Mouse (Mus musculus) midbrain, embryonic 11.5 days (tissue): Measurements from ENCODE around the gene Mark3. TPM values are rescaled to one million over a fixed set of nuclear protein-coding genes. Genes with fewer than 3 reads are reported as not detected.

Experiments used
- ATAC-seq: fragments of 200-750 bp; cut with Nextera tagmentation; 2 replicates; pipeline ENCODE4 v1.8.0; 2017; ENCODE audit warnings: moderate TSS enrichment, moderate library complexity; ENCODE audit not compliant: low FRiP score
- DNase-seq: peaks from one replicate; pipeline ENCODE4 v3.0.0; 2015; ENCODE audit warnings: low spot score; ENCODE audit errors: missing footprints
- H3K27ac ChIP-seq: fragments of 300-500 bp; sonication (generic); 2 replicates; pipeline ENCODE4 v1.5.1; 2014; ENCODE audit warnings: low read depth, low read length
- H3K27me3 ChIP-seq: fragments of 300-500 bp; sonication (generic); 2 replicates; pipeline ENCODE4 v1.6.1; 2014; ENCODE audit warnings: mild to moderate bottlenecking, low read length, moderate library complexity, mixed read lengths; ENCODE audit not compliant: control insufficient read depth, insufficient read depth
- H3K36me3 ChIP-seq: fragments of 300-500 bp; sonication (generic); 2 replicates; pipeline ENCODE4 v1.6.1; 2014; ENCODE audit warnings: mild to moderate bottlenecking, low read length, moderate library complexity, mixed read lengths; ENCODE audit not compliant: control insufficient read depth, insufficient read depth
- H3K4me1 ChIP-seq: fragments of 300-500 bp; sonication (generic); 2 replicates; pipeline ENCODE4 v1.6.1; 2014; ENCODE audit warnings: low read length; ENCODE audit not compliant: control insufficient read depth, insufficient read depth
- H3K4me2 ChIP-seq: fragments of 300-500 bp; sonication (generic); 2 replicates; pipeline ENCODE4 v1.6.1; 2014; ENCODE audit warnings: mild to moderate bottlenecking, moderate library complexity
- H3K4me3 ChIP-seq: fragments of 300-500 bp; sonication (generic); 2 replicates; pipeline ENCODE4 v1.5.1; 2014; ENCODE audit warnings: low read depth, low read length
- H3K9ac ChIP-seq: fragments of 300-500 bp; sonication (generic); 2 replicates; pipeline ENCODE4 v1.6.1; 2014; ENCODE audit warnings: low read length
- H3K9me3 ChIP-seq: fragments of 300-500 bp; sonication (generic); 2 replicates; pipeline ENCODE4 v1.6.1; 2016; ENCODE audit warnings: low read length; ENCODE audit not compliant: control insufficient read depth
- WGBS: fragments of 180-500 bp; shearing (Covaris S2); extraction: QIAGEN DNeasy Blood & Tissue Kit; methylation state at CpG from one replicate; pipeline ENCODE4 v1.1.7; 2014; 5-methylcytosine and 5-hydroxymethylcytosine counted together
- polyA plus RNA-seq: library from polyadenylated mRNA; unstranded; fragments of >200 nt; fragmentation: Nextera tagmentation; extraction: Ambion mirVana; gene quantifications from 2 replicates; pipeline ENCODE4 v1.2.1, GENCODE M21; 2014

Mark3 gene
- polyA plus RNA-seq, 1 experiment from 2014 or later: 73.7 TPM

- Histone ChIP-seq H3K4me2 (no peak overlapping the region), H3K27me3 (no peaks in the 10 kb centered on the region), H3K27ac (no peak overlapping the region), H3K4me3 (no peak overlapping the region), H3K9me3 (no peaks in the 10 kb centered on the region), H3K9ac (no peak overlapping the region), H3K36me3 (peaks cover 7% of the 10 kb centered on the region; the same call in 1 of the 2 replicates), H3K4me1 (peaks cover 16% of the 10 kb centered on the region)
- ATAC-seq: no peak
- DNase-seq: no peak
- WGBS: 96% methylated on average over 13 of the region's 13 CpGs
Observed at GRCm38 (mm10) chr12:111680661-111681060, 106.3 kb downstream of the Mark3 start.

- DNase-seq (no peak), ATAC-seq (no peak)
- Histone ChIP-seq H3K9me3 (no peaks in the 10 kb centered on the region), H3K27me3 (no peaks in the 10 kb centered on the region), H3K9ac (no peak overlapping the region), H3K4me3 (no peak overlapping the region), H3K4me2 (no peak overlapping the region), H3K36me3 (peaks cover 7% of the 10 kb centered on the region; the same call in 1 of the 2 replicates), H3K4me1 (peaks cover 16% of the 10 kb centered on the region), H3K27ac (no peak overlapping the region)
- WGBS: 85% methylated on average over 8 of the region's 8 CpGs
Observed at GRCm38 (mm10) chr12:111681305-111681704, 107.0 kb downstream of the Mark3 start.

GRCm38 (mm10) chr12:111682003-111682402 is 107.7 kb downstream of the Mark3 start:
- DNase-seq (no peak), ATAC-seq (no peak)
- Histone ChIP-seq H3K4me1 (peaks cover 21% of the 10 kb centered on the region), H3K4me3 (no peak overlapping the region), H3K27me3 (no peaks in the 10 kb centered on the region), H3K9me3 (no peaks in the 10 kb centered on the region), H3K36me3 (peaks cover 7% of the 10 kb centered on the region; the same call in 1 of the 2 replicates), H3K9ac (no peak overlapping the region), H3K27ac (no peak overlapping the region), H3K4me2 (no peak overlapping the region)
- 92% methylated on average over 5 of the region's 5 CpGs for WGBS

GRCm38 (mm10) chr12:111682806-111683205 is 108.5 kb downstream of the Mark3 start:
- Histone ChIP-seq H3K9ac (no peak overlapping the region), H3K4me2 (no peak overlapping the region), H3K9me3 (no peaks in the 10 kb centered on the region), H3K27me3 (no peaks in the 10 kb centered on the region), H3K4me3 (no peak overlapping the region), H3K36me3 (peaks cover 7% of the 10 kb centered on the region; the same call in 1 of the 2 replicates), H3K27ac (no peak overlapping the region), H3K4me1 (peaks cover 22% of the 10 kb centered on the region)
- WGBS: 58% methylated on average over 5 of the region's 5 CpGs
- no peak for DNase-seq
- no peak for ATAC-seq

- no peaks in the 10 kb centered on the region for H3K27me3 ChIP-seq
- H3K9ac ChIP-seq: peak overlapping the region; percentile 41; the same call in 1 of the 2 replicates
- peaks cover 3% of the 10 kb centered on the region; the same call in 1 of the 2 replicates for H3K36me3 ChIP-seq
- DNase-seq: no peak
- 89% methylated on average over 4 of the region's 4 CpGs for WGBS
- no peaks in the 10 kb centered on the region for H3K9me3 ChIP-seq
- H3K4me2 ChIP-seq: no peak overlapping the region
- no peak overlapping the region for H3K4me3 ChIP-seq
- no peak overlapping the region for H3K27ac ChIP-seq
- no peak for ATAC-seq
- H3K4me1 ChIP-seq: peaks cover 36% of the 10 kb centered on the region
Observed at GRCm38 (mm10) chr12:111686390-111686789, 112.1 kb downstream of the Mark3 start.

- DNase-seq (peak; percentile 92), ATAC-seq (no peak)
- Histone ChIP-seq H3K9me3 (no peaks in the 10 kb centered on the region), H3K9ac (peak overlapping the region; percentile 41), H3K36me3 (peaks cover under 1% of the 10 kb centered on the region; the same call in 1 of the 2 replicates), H3K27me3 (no peaks in the 10 kb centered on the region), H3K4me3 (no peak overlapping the region), H3K4me1 (peaks cover 46% of the 10 kb centered on the region), H3K27ac (peak overlapping the region; percentile 83), H3K4me2 (peak overlapping the region; percentile 6; the same call in 1 of the 2 replicates)
- WGBS: 22% methylated on average over 14 of the region's 14 CpGs
Observed at GRCm38 (mm10) chr12:111687350-111688068, 113.2 kb downstream of the Mark3 start.

- Histone ChIP-seq H3K9ac (peak overlapping the region; percentile 30; the same call in 1 of the 2 replicates), H3K27ac (peak overlapping the region; percentile 83), H3K4me1 (peaks cover 52% of the 10 kb centered on the region), H3K27me3 (no peaks in the 10 kb centered on the region), H3K4me3 (no peak overlapping the region), H3K36me3 (no peaks in the 10 kb centered on the region), H3K9me3 (no peaks in the 10 kb centered on the region), H3K4me2 (peak overlapping the region; percentile 6; the same call in 1 of the 2 replicates)
- WGBS: 24% methylated on average over 2 of the region's 2 CpGs
- DNase-seq (peak; percentile 90), ATAC-seq (no peak)
Observed at GRCm38 (mm10) chr12:111688069-111688428, 113.7 kb downstream of the Mark3 start.

- H3K36me3 ChIP-seq: no peaks in the 10 kb centered on the region
- no peak overlapping the region for H3K4me3 ChIP-seq
- no peak for DNase-seq
- H3K27me3 ChIP-seq: no peaks in the 10 kb centered on the region
- H3K9ac ChIP-seq: no peak overlapping the region
- peaks cover 65% of the 10 kb centered on the region for H3K4me1 ChIP-seq
- 92% methylated on average over 11 of the region's 11 CpGs for WGBS
- H3K9me3 ChIP-seq: no peaks in the 10 kb centered on the region
- no peak for ATAC-seq
- H3K27ac ChIP-seq: no peak overlapping the region
- no peak overlapping the region for H3K4me2 ChIP-seq
Observed at GRCm38 (mm10) chr12:111689426-111689825, 115.1 kb downstream of the Mark3 start.

GRCm38 (mm10) chr12:111691346-111691872 is 117.1 kb downstream of the Mark3 start:
- peak; percentile 45 for ATAC-seq
- peak overlapping the region; percentile 59 for H3K9ac ChIP-seq
- WGBS: 3% methylated on average over 5 of the region's 5 CpGs
- H3K27me3 ChIP-seq: no peaks in the 10 kb centered on the region
- H3K36me3 ChIP-seq: no peaks in the 10 kb centered on the region
- 0 out of 2 replicates have a peak overlapping the region, but pooled peaks have one; percentile 2 for H3K4me2 ChIP-seq
- no peaks in the 10 kb centered on the region for H3K9me3 ChIP-seq
- no peak overlapping the region for H3K4me3 ChIP-seq
- H3K4me1 ChIP-seq: peaks cover 84% of the 10 kb centered on the region
- DNase-seq: peak; percentile 95
- peak overlapping the region; percentile 98 for H3K27ac ChIP-seq
